Mouse (Mus musculus) adipose tissue, adult 10 weeks (tissue): ENCODE results near the gene Ctsg. TPM values are rescaled to one million over a fixed set of nuclear protein-coding genes. Genes with fewer than 3 reads are reported as not detected.

Source experiments
- polyA plus RNA-seq: library from polyadenylated mRNA; stranded (reverse); fragments of 350-450 nt; fragmentation: Illumina TruSeq; extraction: RNeasy Lipid Tissue Mini Kit (QIAGEN cat#74804); gene quantifications from one replicate; pipeline ENCODE4 v1.2.3, GENCODE M21; 2014; ENCODE audit warnings: low read depth, low replicate concordance

Gene Ctsg
- polyA plus RNA-seq = not detected

DNA sequence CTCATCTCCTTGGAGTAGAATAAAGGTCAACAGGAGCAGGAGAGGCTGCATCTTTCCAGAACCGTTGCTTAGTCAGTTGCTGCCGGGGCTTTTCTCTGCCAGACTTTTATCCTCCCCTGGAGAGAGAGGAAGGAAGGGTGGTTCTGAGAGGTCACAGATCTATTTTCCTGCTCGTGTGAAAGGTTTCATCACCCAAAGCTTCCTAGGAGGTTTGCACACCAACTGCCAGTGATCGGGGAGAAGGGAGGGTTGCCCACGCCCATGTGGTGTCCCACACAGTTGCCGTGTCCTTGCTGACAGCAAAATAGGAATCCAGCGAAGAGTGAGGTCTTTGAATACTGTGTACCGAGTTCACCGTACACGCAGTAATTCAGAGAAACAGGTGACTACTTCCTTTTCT, at the start of gene Ctsg:
Ctsg (minus strand) TSS at position 189 of the 400 bp plus-strand sequence.

GRCm38 (mm10) chr14:56132508-56132907, 30.1 kb upstream of the Ctsg start, which contains the start of gene Gzmd:
Gene Gzmd (minus strand): TSS chr14:56132608.

GRCm38 (mm10) chr14:56120525-56120924, 18.2 kb upstream of the Ctsg start, which contains the start of gene Gzme:
Gene Gzme (minus strand): TSS chr14:56120625.

GRCm38 (mm10) chr14:56085167-56085566, 17.2 kb downstream of the Ctsg start, which contains the start of gene Mcpt8:
Gene Mcpt8 (minus strand): TSS chr14:56085273.

GRCm38 (mm10) chr14:56062213-56062612, 40.2 kb downstream of the Ctsg start, which contains the start of gene Mcpt4:
Gene Mcpt4 (minus strand): TSS chr14:56062313.

Other genes starting within 250 kb of the Ctsg start
- 4.7 TPM for gene Nynrin, start 248.6 kb downstream of the Ctsg start, polyA plus RNA-seq
- gene Cbln3, start 218.2 kb downstream of the Ctsg start, polyA plus RNA-seq = 0.21 TPM
- gene Khnyn, start 217.6 kb downstream of the Ctsg start, polyA plus RNA-seq = 19.3 TPM
- gene Sdr39u1, start 202.3 kb downstream of the Ctsg start, polyA plus RNA-seq = 52.9 TPM
- gene Cma1, start 157.9 kb downstream of the Ctsg start, polyA plus RNA-seq = 7.3 TPM
- gene Cma2, start 151.6 kb downstream of the Ctsg start, polyA plus RNA-seq = not detected
- gene Mcpt1, start 84.6 kb downstream of the Ctsg start, polyA plus RNA-seq = not detected
- not detected for gene Mcpt9, start 72.1 kb downstream of the Ctsg start, polyA plus RNA-seq
- not detected for gene Mcpt2, start 60.5 kb downstream of the Ctsg start, polyA plus RNA-seq
- 7.4 TPM for gene Mcpt4, start 40.3 kb downstream of the Ctsg start, polyA plus RNA-seq
- not detected for gene Mcpt8, start 17.3 kb downstream of the Ctsg start, polyA plus RNA-seq
- not detected for gene Gzme, start 18.1 kb upstream of the Ctsg start, polyA plus RNA-seq
- gene Gzmd, start 30.0 kb upstream of the Ctsg start, polyA plus RNA-seq = not detected
- gene Gzmg, start 57.0 kb upstream of the Ctsg start, polyA plus RNA-seq = not detected
- 0.35 TPM for gene Gzmn, start 72.0 kb upstream of the Ctsg start, polyA plus RNA-seq
- gene Gzmf, start 108.8 kb upstream of the Ctsg start, polyA plus RNA-seq = not detected
- gene Gzmc, start 132.1 kb upstream of the Ctsg start, polyA plus RNA-seq = 0.76 TPM
- gene Gzmb, start 159.7 kb upstream of the Ctsg start, polyA plus RNA-seq = 1.4 TPM